Mouse (Mus musculus) heart, postnatal 14 days (tissue): ENCODE measurements around the gene Rdh13. TPM values are rescaled to one million over a fixed set of nuclear protein-coding genes. Genes with fewer than 3 reads are reported as not detected.

Experiments used
- DNase-seq, 2 experiments: peaks; one replicate each; pipeline ENCODE4 v3.0.0; 2021 to 2022
- intact Hi-C: fragments of 180-260 bp; cut with DNase I; formaldehyde crosslinking; loops from one replicate; pipeline ENCODE4 v1.15.1; 2025
- long read RNA-seq, 2 experiments: library from polyadenylated mRNA; stranded (forward); transcript quantifications; one replicate each; pipeline ENCODE4 v2.0.0; 2021
- total RNA-seq, 2 experiments: library from RNA; stranded (reverse); gene quantifications; 2 replicates each; pipeline ENCODE4 v1.2.3; 2021

Gene Rdh13
- 10 to 100 TPM; 31.0 to 32.1 TPM for total RNA-seq
- long read RNA-seq, experiment 1, partial matches to known transcripts: 1 of 11 reads
- long read RNA-seq, experiment 1, other reads (novel, unspliced or antisense): 9 of 11 reads
- long read RNA-seq, experiment 2, partial matches to known transcripts: 2 of 5 reads
- long read RNA-seq, experiment 2, other reads (novel, unspliced or antisense): 2 of 5 reads

GRCm38 (mm10) chr7:4445216-4445791 lies at the start of gene Rdh13:
Rdh13 (minus strand) TSS chr7:4445649.
- intact Hi-C loops: loop anchor here (10.0 kb wide), 1 partner anchor 349 kb away; the partner anchor contains the start of gene Rpl28
- peak; percentile 84 to 91 for DNase-seq

GRCm38 (mm10) chr7:4493991-4494390 lies 48.5 kb upstream of the Rdh13 start:
- no peak for DNase-seq
- intact Hi-C loops: no loop called here

GRCm38 (mm10) chr7:4492284-4493224 lies 47.1 kb upstream of the Rdh13 start:
- DNase-seq: peak in 1 of 2 experiments; percentile 25
- intact Hi-C loops: no loop called here

GRCm38 (mm10) chr7:4491308-4491707 lies 45.9 kb upstream of the Rdh13 start:
- intact Hi-C loops: no loop called here
- DNase-seq: peak; percentile 56 to 62

GRCm38 (mm10) chr7:4482281-4482680 lies 36.8 kb upstream of the Rdh13 start:
- intact Hi-C loops: no loop called here
- DNase-seq: no peak

GRCm38 (mm10) chr7:4479674-4480073 lies 34.2 kb upstream of the Rdh13 start:
- DNase-seq: peak; percentile 48 to 59
- intact Hi-C loops: loop anchor here (2.0 kb wide), 1 partner anchor 47 kb away; no protein-coding TSS in a partner anchor

- intact Hi-C loops: no loop called here
- no peak for DNase-seq
These were observed 33.4 kb upstream of the Rdh13 start for GRCm38 (mm10) chr7:4478796-4479291.

GRCm38 (mm10) chr7:4478021-4478795 lies 32.8 kb upstream of the Rdh13 start:
- peak; percentile 76 to 78 for DNase-seq
- intact Hi-C loops: no loop called here

- DNase-seq: no peak
- intact Hi-C loops: loop anchor here (5.0 kb wide), 1 partner anchor 802 kb away; no protein-coding TSS in a partner anchor
These were observed 28.5 kb upstream of the Rdh13 start for GRCm38 (mm10) chr7:4473940-4474339.

GRCm38 (mm10) chr7:4471179-4471555 lies 25.7 kb upstream of the Rdh13 start:
- peak; percentile 86 to 89 for DNase-seq
- intact Hi-C loops: loop anchor here (2.0 to 5.0 kb wide), 3 partner anchors 40 to 799 kb away; no protein-coding TSS in a partner anchor

GRCm38 (mm10) chr7:4470275-4471178 lies 25.1 kb upstream of the Rdh13 start:
- peak; percentile 51 to 61 for DNase-seq
- intact Hi-C loops: loop anchor here (2.0 to 5.0 kb wide), 3 partner anchors 40 to 798 kb away; no protein-coding TSS in a partner anchor

GRCm38 (mm10) chr7:4467801-4468200 lies 22.4 kb upstream of the Rdh13 start:
- DNase-seq: no peak
- intact Hi-C loops: no loop called here

GRCm38 (mm10) chr7:4464194-4464824 lies 18.9 kb upstream of the Rdh13 start:
- intact Hi-C loops: no loop called here
- no peak for DNase-seq

GRCm38 (mm10) chr7:4460576-4461434 lies 15.4 kb upstream of the Rdh13 start, which contains the start of gene Eps8l1:
Eps8l1 (plus strand) TSS chr7:4460674.
- no peak for DNase-seq
- intact Hi-C loops: no loop called here

GRCm38 (mm10) chr7:4452644-4453043 lies 7.2 kb upstream of the Rdh13 start:
- intact Hi-C loops: no loop called here
- DNase-seq: no peak

GRCm38 (mm10) chr7:4449211-4449610 lies 3.8 kb upstream of the Rdh13 start:
- intact Hi-C loops: loop anchor here (10.0 kb wide), 1 partner anchor 346 kb away; the partner anchor contains the start of gene Rpl28
- DNase-seq: no peak

- intact Hi-C loops: loop anchor here (10.0 kb wide), 1 partner anchor 346 kb away; the partner anchor contains the start of gene Rpl28
These were observed 3.0 kb upstream of the Rdh13 start for GRCm38 (mm10) chr7:4448439-4448838.

More at GRCm38 (mm10) chr7:4448439-4448838, 3.0 kb upstream of the Rdh13 start:
- DNase-seq: no peak
